Mouse (Mus musculus) limb, embryonic 14.5 days (tissue): ENCODE results near the gene Agrn. TPM values are rescaled to one million over a fixed set of nuclear protein-coding genes. Genes with fewer than 3 reads are reported as not detected.

Source experiments
- ATAC-seq: fragments of 200-750 bp; cut with Nextera tagmentation; 2 replicates; pipeline ENCODE4 v1.8.0; 2017; ENCODE audit warnings: low read depth, moderate number of reproducible peaks, moderate TSS enrichment; ENCODE audit not compliant: low FRiP score
- DNase-seq: peaks from one replicate; pipeline ENCODE4 v3.0.0-alpha.2; 2015; ENCODE audit warnings: low spot score
- H3K27ac ChIP-seq: fragments of 300-500 bp; sonication (generic); replicated peaks from 2 replicates; pipeline ENCODE4 v1.5.1; 2014; ENCODE audit warnings: low read depth, mild to moderate bottlenecking, low read length, moderate library complexity, mixed read lengths
- H3K27me3 ChIP-seq: fragments of 300-500 bp; sonication (generic); 2 replicates; pipeline ENCODE4 v1.6.1; 2014; ENCODE audit warnings: low read length, mixed read lengths; ENCODE audit not compliant: control insufficient read depth, insufficient read depth
- H3K36me3 ChIP-seq: fragments of 300-500 bp; sonication (generic); 2 replicates; pipeline ENCODE4 v1.6.1; 2014; ENCODE audit warnings: mild to moderate bottlenecking, low read length, moderate library complexity, mixed read lengths; ENCODE audit not compliant: control insufficient read depth, insufficient read depth
- H3K4me1 ChIP-seq: fragments of 300-500 bp; sonication (generic); 2 replicates; pipeline ENCODE4 v1.6.1; 2014; ENCODE audit warnings: antibody characterized with exemption, low read length, mixed read lengths; ENCODE audit not compliant: control insufficient read depth, insufficient read depth
- H3K4me2 ChIP-seq: fragments of 300-500 bp; sonication (generic); replicated peaks from 2 replicates; pipeline ENCODE4 v1.6.1; 2014; ENCODE audit warnings: low read depth, mild to moderate bottlenecking, low read length, moderate library complexity; ENCODE audit not compliant: severe bottlenecking
- H3K4me3 ChIP-seq: fragments of 300-500 bp; sonication (generic); replicated peaks from 2 replicates; pipeline ENCODE4 v1.5.1; 2014; ENCODE audit warnings: low read length
- H3K9ac ChIP-seq: fragments of 300-500 bp; sonication (generic); 2 replicates; pipeline ENCODE4 v1.6.1; 2014; ENCODE audit warnings: mild to moderate bottlenecking, low read depth, low read length, moderate library complexity; ENCODE audit not compliant: severe bottlenecking
- H3K9me3 ChIP-seq: fragments of 300-500 bp; sonication (generic); 2 replicates; pipeline ENCODE4 v1.6.1; 2016; ENCODE audit warnings: low read length; ENCODE audit not compliant: control insufficient read depth
- POLR2A ChIP-seq: fragments of 200-500 bp; IDR thresholded peaks from 2 replicates; pipeline ENCODE4 v1.8.0; 2012; ENCODE audit warnings: inconsistent platforms, mild to moderate bottlenecking, moderate library complexity, borderline replicate concordance; ENCODE audit not compliant: insufficient read depth, insufficient read length; ENCODE audit errors: extremely low read depth
- WGBS: fragments of 180-500 bp; shearing (Covaris S2); extraction: QIAGEN DNeasy Blood & Tissue Kit; methylation state at CpG from one replicate; pipeline ENCODE4 v1.1.7; 2014; 5-methylcytosine and 5-hydroxymethylcytosine counted together
- polyA plus RNA-seq, 2 experiments: library from polyadenylated mRNA; depleted of rRNA in 1 of 2; stranded (reverse) in 1 of 2; unstranded in 1 of 2; fragments of >200 nt; fragmentation: Nextera tagmentation in 1 of 2; extraction: Ambion mirVana in 1 of 2; gene quantifications; 2 replicates each; pipeline versions ENCODE4 v1.2.1 to v1.2.3; 2012 to 2014

Gene Agrn
- polyA plus RNA-seq, 2 experiments, result 78.5 to 264 TPM

DNA sequence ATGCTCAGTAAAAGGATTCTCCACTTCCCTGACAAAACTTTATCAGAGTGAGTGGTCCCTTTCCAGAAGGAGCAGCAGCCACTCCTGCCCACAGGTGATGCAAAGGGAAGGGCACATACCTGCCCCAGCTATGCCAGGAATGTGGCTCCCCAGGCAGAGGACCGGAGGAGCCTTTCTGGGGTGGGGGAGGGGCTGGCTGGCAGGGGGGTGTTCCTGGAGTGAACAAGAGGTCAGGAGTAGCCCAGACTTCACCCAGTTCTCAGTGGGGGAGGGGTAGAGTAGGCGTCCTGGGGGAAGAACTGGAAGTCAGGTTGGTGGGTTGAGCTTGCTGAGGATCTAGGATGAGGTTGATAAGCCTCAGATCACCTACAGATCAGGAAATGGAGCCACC is 4.1 kb downstream of the Agrn start:
- peaks cover 38% of the 10 kb centered on the region for H3K4me1 ChIP-seq
- H3K4me2 ChIP-seq, result no peak overlapping the region
- DNase-seq, result no peak
- H3K4me3 ChIP-seq, result no peak overlapping the region
- 8% methylated on average over 2 of the region's 2 CpGs for WGBS
- TF ChIP-seq POLR2A, result no peak
- no peak overlapping the region for H3K9ac ChIP-seq
- H3K9me3 ChIP-seq, result no peaks in the 10 kb centered on the region
- H3K36me3 ChIP-seq, result peaks cover 41% of the 10 kb centered on the region
- no peak overlapping the region for H3K27ac ChIP-seq
- no peak for ATAC-seq
- no peaks in the 10 kb centered on the region; the same call in 1 of the 2 replicates for H3K27me3 ChIP-seq

DNA sequence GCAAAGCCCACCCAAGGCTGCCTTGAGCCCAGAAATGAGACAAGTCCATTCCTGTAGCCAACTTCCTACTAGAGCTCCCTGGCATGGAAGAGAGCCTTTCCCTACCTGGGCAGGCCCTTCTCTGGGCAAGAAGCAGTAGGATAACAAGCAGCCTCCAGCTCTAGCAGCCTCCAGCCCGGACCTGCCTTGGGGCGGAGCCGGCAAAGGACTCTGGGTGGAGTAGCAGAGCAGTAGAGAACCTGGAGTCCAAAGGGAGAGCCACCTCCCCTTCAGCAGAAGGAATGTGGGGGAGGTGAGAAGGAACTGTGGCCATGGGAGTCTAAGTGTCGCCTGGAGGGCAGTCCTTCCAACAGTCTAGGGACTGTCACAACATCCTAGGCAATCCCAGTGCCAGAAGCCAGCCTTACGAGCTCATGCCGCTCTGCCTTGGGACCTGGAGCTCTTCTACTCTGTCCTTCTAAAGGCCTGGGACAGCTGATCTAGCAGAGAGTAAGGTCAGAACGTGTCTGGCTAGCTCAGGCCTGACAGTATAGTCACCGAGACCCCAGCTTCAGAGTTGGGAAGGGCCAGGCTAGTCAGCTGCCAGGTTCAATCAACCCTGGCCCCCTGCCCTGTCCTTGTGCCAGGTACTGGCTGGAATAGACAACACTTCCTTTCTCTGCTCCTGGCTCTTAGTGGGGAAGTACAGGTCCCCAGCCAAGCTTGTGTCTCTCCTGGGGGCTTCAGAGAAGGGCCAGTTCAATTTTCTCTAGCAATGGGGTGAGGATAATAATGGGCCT is 4.7 kb downstream of the Agrn start:
- Histone ChIP-seq H3K4me1 (peaks cover 40% of the 10 kb centered on the region), H3K4me2 (no peak overlapping the region), H3K27ac (no peak overlapping the region), H3K36me3 (peaks cover 41% of the 10 kb centered on the region), H3K4me3 (no peak overlapping the region), H3K9me3 (no peaks in the 10 kb centered on the region), H3K9ac (no peak overlapping the region), H3K27me3 (no peaks in the 10 kb centered on the region; the same call in 1 of the 2 replicates)
- TF ChIP-seq POLR2A, result no peak
- WGBS, result 41% methylated on average over 8 of the region's 8 CpGs
- DNase-seq (no peak), ATAC-seq (no peak)

DNA sequence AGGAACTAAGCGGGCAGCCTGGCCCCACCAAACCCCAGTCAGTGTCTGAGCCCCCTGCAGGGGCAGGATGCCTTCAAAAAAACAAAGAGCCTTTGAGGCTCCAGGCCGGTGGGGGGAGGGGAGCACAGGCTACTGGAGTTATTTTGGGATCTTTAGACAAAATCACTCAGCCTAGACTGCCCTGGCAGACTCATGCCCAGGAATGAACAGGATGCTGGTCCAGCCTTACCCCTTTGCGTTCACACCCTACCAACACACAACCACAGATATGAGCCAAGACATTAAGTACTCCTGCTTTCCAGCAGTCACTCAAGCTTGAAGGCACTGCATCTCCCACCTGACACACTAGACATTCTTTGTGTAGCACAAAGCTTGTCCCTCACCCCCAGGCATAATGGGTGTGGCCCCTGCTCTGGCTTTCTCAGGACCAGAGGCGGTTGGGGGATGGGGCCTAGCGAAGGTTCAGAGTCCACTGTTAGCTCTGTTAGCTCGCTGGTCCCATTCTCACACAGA is 8.4 kb downstream of the Agrn start:
- Histone ChIP-seq H3K9me3 (no peaks in the 10 kb centered on the region), H3K27ac (peak overlapping the region; percentile 34; the same call in 1 of the 2 replicates), H3K36me3 (peaks cover 44% of the 10 kb centered on the region), H3K27me3 (no peaks in the 10 kb centered on the region), H3K4me3 (no peak overlapping the region), H3K4me1 (peaks cover 34% of the 10 kb centered on the region), H3K4me2 (no peak overlapping the region), H3K9ac (no peak overlapping the region)
- ATAC-seq, result peak; percentile 42
- peak; percentile 23 for DNase-seq
- WGBS, result 31% methylated on average over 6 of the region's 6 CpGs
- no peak for TF ChIP-seq POLR2A

GRCm38 (mm10) chr4:156188162-156188810 is 9.0 kb downstream of the Agrn start:
- Histone ChIP-seq H3K4me3 (no peak overlapping the region), H3K9ac (no peak overlapping the region)
- WGBS, result 78% methylated on average over 5 of the region's 5 CpGs

GRCm38 (mm10) chr4:156185950-156186850 is 11.1 kb downstream of the Agrn start:
- H3K36me3 ChIP-seq, result peaks cover 44% of the 10 kb centered on the region
- DNase-seq (no peak), ATAC-seq (no peak)
- H3K4me1 ChIP-seq, result peaks cover 24% of the 10 kb centered on the region
- H3K9me3 ChIP-seq, result no peaks in the 10 kb centered on the region
- H3K9ac ChIP-seq, result peak overlapping the region; percentile 47
- H3K4me3 ChIP-seq, result peak overlapping the region; percentile 20
- H3K27me3 ChIP-seq, result no peaks in the 10 kb centered on the region
- H3K4me2 ChIP-seq, result peak overlapping the region; percentile 40
- TF ChIP-seq POLR2A, result no peak
- WGBS, result 17% methylated on average over 31 of the region's 31 CpGs
- no peak overlapping the region for H3K27ac ChIP-seq

More at GRCm38 (mm10) chr4:156188162-156188810, 9.0 kb downstream of the Agrn start:
- Histone ChIP-seq H3K9me3 (no peaks in the 10 kb centered on the region), H3K4me2 (no peak overlapping the region), H3K36me3 (peaks cover 45% of the 10 kb centered on the region), H3K4me1 (peaks cover 30% of the 10 kb centered on the region), H3K27ac (peak overlapping the region; percentile 34; the same call in 1 of the 2 replicates), H3K27me3 (no peaks in the 10 kb centered on the region)
- no peak for ATAC-seq
- TF ChIP-seq POLR2A, result no peak
- no peak for DNase-seq
